Mouse (Mus musculus) liver, postnatal 0 days (tissue): ENCODE data around the gene Lmtk3. TPM values are rescaled to one million over a fixed set of nuclear protein-coding genes. Genes with fewer than 3 reads are reported as not detected.
A peak's percentile ranks its signal among the peaks of the same experiment; 100 is the strongest.

Source experiments
- ATAC-seq: fragments of 200-750 bp; cut with Nextera tagmentation; 2 replicates; pipeline ENCODE4 v1.8.0; 2017; ENCODE audit warnings: mild to moderate bottlenecking, moderate library complexity
- DNase-seq: peaks from one replicate; pipeline ENCODE4 v3.0.0-alpha.2; 2016
- H3K27ac ChIP-seq: fragments of 300-500 bp; sonication (generic); 2 replicates; pipeline ENCODE4 v1.5.1; 2014; ENCODE audit warnings: antibody characterized with exemption, moderate library complexity, mild to moderate bottlenecking, low read depth
- H3K27me3 ChIP-seq: fragments of 300-500 bp; sonication (generic); 2 replicates; pipeline ENCODE4 v1.6.1; 2014; ENCODE audit warnings: low read length, control low read depth, mixed read lengths; ENCODE audit not compliant: insufficient read depth
- H3K36me3 ChIP-seq: fragments of 300-500 bp; sonication (generic); replicated peaks from 2 replicates; pipeline ENCODE4 v1.6.1; 2014; ENCODE audit warnings: mild to moderate bottlenecking, control low read depth, low read length, moderate library complexity, mixed read lengths; ENCODE audit not compliant: insufficient read depth
- H3K4me1 ChIP-seq: fragments of 300-500 bp; sonication (generic); 2 replicates; pipeline ENCODE4 v1.6.1; 2014; ENCODE audit warnings: antibody characterized with exemption, mild to moderate bottlenecking, control low read depth; ENCODE audit not compliant: insufficient read depth
- H3K4me2 ChIP-seq: fragments of 300-500 bp; sonication (generic); 2 replicates; pipeline ENCODE4 v1.6.1; 2014; ENCODE audit warnings: low read depth, mild to moderate bottlenecking, low read length, moderate library complexity, mixed read lengths
- H3K4me3 ChIP-seq: fragments of 300-500 bp; sonication (generic); 2 replicates; pipeline ENCODE4 v1.5.1; 2014; ENCODE audit warnings: low read depth, low read length
- H3K9ac ChIP-seq: fragments of 300-500 bp; sonication (generic); replicated peaks from 2 replicates; pipeline ENCODE4 v1.6.1; 2014; ENCODE audit warnings: mild to moderate bottlenecking, moderate library complexity
- H3K9me3 ChIP-seq: fragments of 300-500 bp; sonication (generic); 2 replicates; pipeline ENCODE4 v1.6.1; 2016; ENCODE audit warnings: mild to moderate bottlenecking, control low read depth, low read length, mixed read lengths
- CTCF ChIP-seq: sonication (generic); IDR thresholded peaks from 2 replicates; pipeline ENCODE4 v1.5.1; 2016; ENCODE audit warnings: antibody characterized with exemption, low read depth
- EP300 ChIP-seq: IDR thresholded peaks from 2 replicates; pipeline ENCODE4 v1.6.1; 2016; ENCODE audit warnings: antibody characterized with exemption, low read depth, mild to moderate bottlenecking
- WGBS: fragments of 180-500 bp; shearing (Covaris S2); extraction: QIAGEN DNeasy Blood & Tissue Kit; methylation state at CpG from one replicate; pipeline ENCODE4 v1.1.7; 2014; ENCODE audit not compliant: insufficient replicate concordance; 5-methylcytosine and 5-hydroxymethylcytosine counted together
- polyA plus RNA-seq: library from polyadenylated mRNA; unstranded; fragments of >200 nt; fragmentation: Nextera tagmentation; extraction: Ambion mirVana; gene quantifications from 2 replicates; pipeline ENCODE4 v1.2.1, GENCODE M21; 2015

Gene Lmtk3
- polyA plus RNA-seq, 1 experiment from 2014 or later, result not detected

DNA sequence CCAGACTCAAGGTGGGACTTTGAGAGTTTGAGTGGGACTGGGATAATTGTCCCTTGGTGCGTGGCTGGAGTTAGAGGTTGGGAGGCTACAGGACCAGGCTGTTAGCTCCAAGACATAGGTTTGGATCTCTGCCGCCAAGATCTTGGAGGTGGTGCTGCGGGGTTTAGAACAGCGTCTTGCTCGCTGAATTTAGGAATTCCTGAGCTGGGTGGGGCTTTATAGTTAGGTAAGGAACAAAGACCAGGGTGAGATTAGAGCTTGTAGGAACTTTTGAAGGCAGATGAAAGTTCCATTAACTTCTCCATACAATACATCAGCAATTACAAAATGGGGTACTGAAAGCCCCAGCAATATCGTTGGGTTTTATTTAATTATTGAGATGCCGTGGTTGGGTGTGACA lies 16.5 kb downstream of the Lmtk3 start:
- Histone ChIP-seq H3K4me2 (peak overlapping the region; percentile 75), H3K4me1 (peaks cover 26% of the 10 kb centered on the region), H3K9me3 (no peaks in the 10 kb centered on the region), H3K9ac (no peak overlapping the region), H3K4me3 (peak overlapping the region; percentile 32; the same call in 1 of the 2 replicates), H3K36me3 (no peaks in the 10 kb centered on the region), H3K27ac (no peak overlapping the region), H3K27me3 (peaks cover 44% of the 10 kb centered on the region)
- WGBS, result 32% methylated on average over 7 of the region's 7 CpGs
- ATAC-seq (no peak), DNase-seq (no peak)
- TF ChIP-seq EP300 (no peak), CTCF (no peak)

DNA sequence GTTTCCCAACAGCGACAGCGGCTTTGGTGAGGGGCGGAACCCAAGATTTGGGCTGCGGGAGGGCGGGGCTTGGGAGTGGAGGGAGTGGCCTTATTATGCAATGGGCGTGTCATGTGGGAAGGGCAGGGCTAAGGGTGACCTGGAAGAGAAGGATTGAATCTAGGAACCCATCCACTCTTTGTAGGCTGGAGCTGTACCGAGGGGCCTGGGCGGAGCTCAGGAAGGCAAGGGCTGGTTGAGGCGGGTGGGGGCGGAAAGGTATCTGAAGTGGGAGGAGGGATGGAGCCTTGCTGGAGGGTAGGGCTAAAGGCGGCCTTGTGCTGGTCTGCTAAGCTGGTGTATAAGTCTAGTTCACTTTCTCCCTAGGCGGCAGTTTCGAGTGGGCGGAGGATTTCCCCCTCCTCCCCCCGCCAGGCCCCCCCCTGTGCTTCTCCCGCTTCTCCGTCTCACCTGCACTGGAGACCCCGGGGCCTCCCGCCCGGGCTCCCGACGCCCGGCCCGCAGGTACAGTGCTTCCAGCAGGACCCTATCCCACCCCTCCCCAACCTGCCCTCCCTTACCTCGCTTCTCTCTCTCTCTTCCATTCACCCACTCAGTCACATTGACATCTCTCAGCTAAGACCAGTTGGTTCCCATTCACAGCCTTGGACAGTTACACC lies 17.1 kb downstream of the Lmtk3 start:
- Histone ChIP-seq H3K36me3 (no peaks in the 10 kb centered on the region), H3K9ac (peak overlapping the region; percentile 30; the same call in 1 of the 2 replicates), H3K9me3 (no peaks in the 10 kb centered on the region), H3K4me2 (peak overlapping the region; percentile 75), H3K27ac (no peak overlapping the region), H3K4me1 (peaks cover 26% of the 10 kb centered on the region), H3K4me3 (peak overlapping the region; percentile 32; the same call in 1 of the 2 replicates), H3K27me3 (peaks cover 43% of the 10 kb centered on the region)
- ATAC-seq (peak; percentile 54), DNase-seq (peak; percentile 76)
- TF ChIP-seq CTCF (no peak), EP300 (no peak)
- WGBS, result 6% methylated on average over 18 of the region's 25 CpGs

DNA sequence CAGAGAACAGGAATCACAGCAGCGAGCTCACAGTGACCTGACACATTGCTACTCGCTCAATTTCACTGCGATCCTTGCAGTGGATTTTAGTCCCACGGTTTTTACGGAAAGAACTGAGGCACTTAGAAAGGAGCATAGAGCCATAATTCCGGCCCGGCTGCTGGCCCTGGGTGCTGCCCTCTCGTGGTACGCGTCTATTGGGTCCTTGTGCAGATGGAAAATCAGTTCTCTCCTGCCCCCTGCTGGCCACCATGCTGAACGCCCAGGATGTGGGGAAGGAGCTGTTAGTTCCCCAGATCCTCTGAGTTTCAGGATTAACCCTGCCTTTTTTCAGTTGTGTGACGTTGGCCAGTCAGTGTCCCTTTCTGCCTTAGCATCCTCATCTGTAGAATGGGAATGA lies 17.8 kb downstream of the Lmtk3 start:
- Histone ChIP-seq H3K9ac (peak overlapping the region; percentile 30; the same call in 1 of the 2 replicates), H3K27ac (no peak overlapping the region)

DNA sequence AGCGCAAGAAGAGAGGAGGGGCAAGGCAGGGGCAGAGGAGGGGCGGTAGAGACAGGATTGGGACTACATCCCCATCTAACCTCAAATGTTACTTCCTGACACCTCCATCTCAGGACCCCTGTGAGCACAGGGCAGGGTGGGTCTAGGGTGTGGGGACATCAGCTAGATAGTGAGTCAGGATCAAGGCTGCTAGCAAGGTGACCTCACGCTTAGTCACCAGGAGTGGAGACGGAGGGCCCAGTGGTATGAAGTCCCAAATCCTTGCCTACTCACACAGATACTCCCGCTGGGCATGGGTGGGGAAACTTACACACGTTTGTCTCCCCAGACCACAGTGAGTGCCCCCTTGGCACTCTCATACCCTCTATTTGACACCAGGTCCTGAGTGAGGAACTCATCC lies 19.0 kb downstream of the Lmtk3 start:
- WGBS, result 78% methylated on average over 6 of the region's 6 CpGs

More for the DNA sequence above, 17.8 kb downstream of the Lmtk3 start:
- H3K4me1 ChIP-seq, result peaks cover 26% of the 10 kb centered on the region
- peak; percentile 94 for DNase-seq
- no peaks in the 10 kb centered on the region for H3K9me3 ChIP-seq
- ATAC-seq, result peak; percentile 79
- H3K4me2 ChIP-seq, result peak overlapping the region; percentile 75
- peak overlapping the region; percentile 32; the same call in 1 of the 2 replicates for H3K4me3 ChIP-seq
- H3K36me3 ChIP-seq, result no peaks in the 10 kb centered on the region
- TF ChIP-seq CTCF (peak; percentile 100), EP300 (no peak)
- peaks cover 43% of the 10 kb centered on the region for H3K27me3 ChIP-seq
- 2% methylated on average over 12 of the region's 12 CpGs for WGBS

DNA sequence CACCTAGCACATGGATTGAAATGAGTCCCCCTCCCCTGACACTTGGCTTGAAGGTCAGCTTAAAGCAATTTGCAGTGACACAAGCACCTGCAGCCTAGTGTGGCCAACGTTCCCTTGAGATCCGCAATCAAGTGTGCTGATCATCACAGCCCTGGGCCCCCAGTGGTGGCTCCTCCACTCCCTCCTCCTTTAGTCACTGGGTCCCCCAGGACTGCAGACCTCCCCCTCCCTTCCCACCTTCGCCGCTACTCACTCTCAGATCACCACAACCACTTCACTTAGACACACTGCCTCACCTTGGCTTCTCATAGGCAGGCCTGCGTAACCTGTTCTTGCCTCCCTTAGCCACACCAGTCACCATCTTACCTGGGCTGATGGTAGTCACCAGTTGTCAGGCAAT lies 22.4 kb downstream of the Lmtk3 start:
- Histone ChIP-seq H3K4me1 (peaks cover 3% of the 10 kb centered on the region), H3K9me3 (no peaks in the 10 kb centered on the region), H3K4me2 (no peak overlapping the region), H3K27me3 (peaks cover 2% of the 10 kb centered on the region; the same call in 1 of the 2 replicates), H3K4me3 (no peak overlapping the region), H3K36me3 (peaks cover 41% of the 10 kb centered on the region), H3K9ac (no peak overlapping the region), H3K27ac (no peak overlapping the region)
- no peak for TF ChIP-seq EP300
- TF ChIP-seq CTCF, result no peak
- ATAC-seq (no peak), DNase-seq (no peak)
- 77% methylated on average over 5 of the region's 5 CpGs for WGBS

More for the DNA sequence above, 19.0 kb downstream of the Lmtk3 start:
- no peak overlapping the region for H3K9ac ChIP-seq
- H3K4me1 ChIP-seq, result peaks cover 26% of the 10 kb centered on the region
- peaks cover 34% of the 10 kb centered on the region for H3K27me3 ChIP-seq
- H3K27ac ChIP-seq, result no peak overlapping the region
- H3K36me3 ChIP-seq, result peaks cover 7% of the 10 kb centered on the region
- no peak for DNase-seq
- H3K4me2 ChIP-seq, result no peak overlapping the region
- H3K9me3 ChIP-seq, result no peaks in the 10 kb centered on the region
- no peak overlapping the region for H3K4me3 ChIP-seq
- TF ChIP-seq CTCF (no peak), EP300 (no peak)
- no peak for ATAC-seq

DNA sequence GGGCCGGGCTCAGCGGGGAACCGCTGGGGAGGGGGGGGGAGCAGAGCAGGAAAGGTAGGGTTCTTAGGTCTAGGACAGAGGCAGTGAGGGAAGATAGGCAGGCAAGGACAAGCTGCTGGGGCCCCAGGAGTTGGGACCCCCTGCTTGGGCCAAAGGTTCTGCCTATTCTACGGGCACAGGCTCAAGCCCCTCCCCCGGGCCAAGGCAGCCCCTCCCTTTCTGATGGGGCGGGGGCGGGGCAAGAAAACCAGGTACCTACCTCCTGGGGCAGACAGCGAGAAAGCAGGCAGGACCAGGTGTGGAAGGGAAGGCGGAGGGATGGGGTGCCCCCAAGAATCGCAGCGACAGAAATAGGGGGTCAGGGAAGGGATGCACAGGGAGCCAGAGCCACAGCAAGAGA lies 24.9 kb downstream of the Lmtk3 start:
- TF ChIP-seq EP300 (no peak), CTCF (no peak)
- Histone ChIP-seq H3K4me3 (no peak overlapping the region), H3K4me2 (no peak overlapping the region), H3K9me3 (no peaks in the 10 kb centered on the region), H3K4me1 (peaks cover 8% of the 10 kb centered on the region), H3K36me3 (peaks cover 58% of the 10 kb centered on the region), H3K27me3 (no peaks in the 10 kb centered on the region), H3K9ac (no peak overlapping the region), H3K27ac (no peak overlapping the region)
- ATAC-seq (no peak), DNase-seq (no peak)
- WGBS, result 68% methylated on average over 7 of the region's 11 CpGs
